ENCODE assay signal across 17 mouse cellular contexts in the genomic region with DNA sequence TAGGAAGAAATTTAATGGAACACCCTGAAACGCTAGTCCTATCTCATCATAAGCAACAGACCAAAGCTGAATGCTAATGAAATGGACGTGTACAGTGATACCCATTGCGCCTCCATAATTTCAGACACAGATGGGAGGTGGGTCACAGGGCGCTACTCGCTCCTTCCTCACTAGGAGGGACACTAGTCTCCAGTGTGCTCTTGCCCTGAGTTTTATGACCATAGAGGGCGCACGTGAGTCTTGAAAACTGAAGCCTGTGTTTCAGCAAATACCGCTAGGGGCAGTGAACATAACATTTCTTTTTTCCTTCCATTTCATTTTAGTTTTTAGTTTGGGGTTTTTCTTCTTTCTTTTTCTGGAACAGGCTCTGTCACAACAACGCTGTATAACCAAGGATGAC.
DNase-seq lines count a peak whose midpoint lies in the region; ATAC-seq and TF ChIP-seq lines count a peak whose summit lies in the region.
"Had no signal": no experiment of that assay in that cellular context is flagged by ENCODE, and none has a peak within 500 bp of the region (broad histone marks: within the 10 kb centered on the region; RNA-seq: fewer than 3 reads in every experiment).

No protein-coding gene starts in this region.

- no peaks in the 10 kb centered on the region for H3K4me1 ChIP-seq in heart, adult 2 months (ENCODE audit: control insufficient read depth, insufficient read depth, low read length)
- no peaks in the 10 kb centered on the region for H3K4me1 ChIP-seq in heart, embryonic 11.5 days (ENCODE audit: control insufficient read depth, insufficient read depth, low read length)
- H3K4me1 ChIP-seq in E14TG2a.4 (replicated peaks; ENCODE audit: low read depth, low read length): no peaks in the 10 kb centered on the region
- no peaks in the 10 kb centered on the region for H3K4me1 ChIP-seq in intestine, embryonic 16.5 days (ENCODE audit: control insufficient read depth, insufficient read depth, low read length)

- DNase-seq in heart, adult 2 months: no peak
- peak; percentile 4 to 27 for DNase-seq in layer of hippocampus, postnatal 10 days (ENCODE audit: low spot score in 2 of 2)
- DNase-seq in layer of hippocampus, postnatal 36 days: no peak
- peak; percentile 81 for DNase-seq in R1 (ENCODE audit: low read depth, low spot score)
- DNase-seq in adrenal gland, postnatal 10 days: no peak
- DNase-seq: adrenal gland, postnatal 36 days; cerebellum, adult 18-20 months; heart, adult 18-20 months; liver; lung, postnatal 14 days had no signal

- 77% methylated on average over 9 of the region's 9 CpGs for WGBS in heart, adult 2 months
- WGBS in heart, embryonic 11.5 days (ENCODE audit: insufficient replicate concordance): 82% methylated on average over 9 of the region's 9 CpGs
- WGBS in intestine, embryonic 16.5 days: 86% methylated on average over 9 of the region's 9 CpGs

- peak; percentile 26 for TF ChIP-seq CTCF in heart, adult 2 months (IDR thresholded peaks at IDR 0.05)
- peak; percentile 39 for TF ChIP-seq CTCF in E14TG2a.4 (conservative IDR thresholded peaks at IDR 0.05; ENCODE audit: low read length)

- H3K36me3 ChIP-seq in heart, adult 2 months (ENCODE audit: control insufficient read depth, insufficient read depth, low read length): no peaks in the 10 kb centered on the region
- no peaks in the 10 kb centered on the region for H3K36me3 ChIP-seq in heart, embryonic 11.5 days (ENCODE audit: control insufficient read depth, insufficient read depth, low read length)
- no peaks in the 10 kb centered on the region for H3K36me3 ChIP-seq in E14TG2a.4 (ENCODE audit: insufficient read depth, low read length)
- H3K36me3 ChIP-seq in intestine, embryonic 16.5 days (ENCODE audit: control insufficient read depth, insufficient read depth, low read length): no peaks in the 10 kb centered on the region
- H3K36me3 ChIP-seq: midbrain, embryonic 15.5 days had no signal

- H3K27ac ChIP-seq in heart, adult 2 months: no peak overlapping the region
- no peak overlapping the region for H3K27ac ChIP-seq in heart, embryonic 11.5 days (ENCODE audit: low read depth, low read length)
- no peak overlapping the region for H3K27ac ChIP-seq in intestine, embryonic 16.5 days (ENCODE audit: low read length)
- H3K27ac ChIP-seq: midbrain, embryonic 15.5 days had no signal

- intact Hi-C loops in heart, adult 2 months (cut with DNase I): no loop called here

- TF ChIP-seq POLR2A in heart, adult 2 months (IDR thresholded peaks at IDR 0.05; ENCODE audit: insufficient read depth, low read depth, low read length): no peak

- no peaks in the 10 kb centered on the region for H3K79me2 ChIP-seq in heart, adult 2 months (replicated peaks; ENCODE audit: control insufficient read depth, insufficient read depth, low read length)

- no peak for TF ChIP-seq EP300 in heart, adult 2 months (IDR thresholded peaks at IDR 0.05; ENCODE audit: insufficient read depth, low read depth, low read length)

- no peaks in the 10 kb centered on the region for H3K9me3 ChIP-seq in heart, embryonic 11.5 days (replicated peaks; ENCODE audit: control insufficient read depth, low read length)
- no peaks in the 10 kb centered on the region for H3K9me3 ChIP-seq in E14TG2a.4 (ENCODE audit: low read length)
- no peaks in the 10 kb centered on the region for H3K9me3 ChIP-seq in intestine, embryonic 16.5 days (ENCODE audit: control insufficient read depth, low read length)
- H3K9me3 ChIP-seq: midbrain, embryonic 15.5 days had no signal

- H3K4me2 ChIP-seq in heart, embryonic 11.5 days: no peak overlapping the region
- H3K4me2 ChIP-seq in intestine, embryonic 16.5 days (ENCODE audit: low read depth, low read length): no peak overlapping the region
- H3K4me2 ChIP-seq: midbrain, embryonic 15.5 days had no signal

- H3K9ac ChIP-seq in heart, adult 2 months (ENCODE audit: low read depth, low read length): no peak overlapping the region
- H3K9ac ChIP-seq in heart, embryonic 11.5 days (ENCODE audit: low read depth, low read length): no peak overlapping the region
- H3K9ac ChIP-seq in intestine, embryonic 16.5 days (ENCODE audit: low read depth, low read length): no peak overlapping the region
- H3K9ac ChIP-seq: midbrain, embryonic 15.5 days had no signal

- ATAC-seq in heart, embryonic 11.5 days (replicated peaks; ENCODE audit: insufficient number of reproducible peaks, low FRiP score, low TSS enrichment): no peak
- no peak for ATAC-seq in intestine, embryonic 16.5 days
- ATAC-seq: intestine, postnatal 0 days; midbrain, embryonic 15.5 days; Patski had no signal

- H3K27me3 ChIP-seq in heart, adult 2 months (ENCODE audit: control insufficient read depth, insufficient read depth, low read length): no peaks in the 10 kb centered on the region
- H3K27me3 ChIP-seq in heart, embryonic 11.5 days (ENCODE audit: control insufficient read depth, insufficient read depth, low read length): no peaks in the 10 kb centered on the region
- no peaks in the 10 kb centered on the region for H3K27me3 ChIP-seq in E14TG2a.4 (ENCODE audit: insufficient read depth, low read length)
- H3K27me3 ChIP-seq in intestine, embryonic 16.5 days (replicated peaks; ENCODE audit: control insufficient read depth, insufficient read depth, low read length): no peaks in the 10 kb centered on the region
- H3K27me3 ChIP-seq: midbrain, embryonic 15.5 days had no signal

- no peak overlapping the region for H3K4me3 ChIP-seq in heart, adult 2 months
- no peak overlapping the region for H3K4me3 ChIP-seq in heart, embryonic 11.5 days (ENCODE audit: low read depth, low read length)
- no peak overlapping the region for H3K4me3 ChIP-seq in E14TG2a.4 (replicated peaks; ENCODE audit: low read length)
- no peak overlapping the region for H3K4me3 ChIP-seq in intestine, embryonic 16.5 days (ENCODE audit: low read length)
- H3K4me3 ChIP-seq: erythroblast, embryonic 14.5 days; midbrain, embryonic 15.5 days had no signal

Comparison
In these comparisons a context has a peak if more than half of its experiments do, and no peak if none do; other contexts are left out.
1. DNase-seq: peak in layer of hippocampus, postnatal 10 days (2 of 2) and R1 (single experiment); none in heart, adult 2 months (0 of 2), layer of hippocampus, postnatal 36 days (0 of 2) and adrenal gland, postnatal 10 days (single experiment).